Mouse (Mus musculus): Measurements from ENCODE around the gene Icmt. TPM values are rescaled to one million over a fixed set of nuclear protein-coding genes. Genes with fewer than 3 reads are reported as not detected.

The Icmt gene
- polyA plus RNA-seq, 1 experiment from 2014 or later = 27.6 TPM

DNA sequence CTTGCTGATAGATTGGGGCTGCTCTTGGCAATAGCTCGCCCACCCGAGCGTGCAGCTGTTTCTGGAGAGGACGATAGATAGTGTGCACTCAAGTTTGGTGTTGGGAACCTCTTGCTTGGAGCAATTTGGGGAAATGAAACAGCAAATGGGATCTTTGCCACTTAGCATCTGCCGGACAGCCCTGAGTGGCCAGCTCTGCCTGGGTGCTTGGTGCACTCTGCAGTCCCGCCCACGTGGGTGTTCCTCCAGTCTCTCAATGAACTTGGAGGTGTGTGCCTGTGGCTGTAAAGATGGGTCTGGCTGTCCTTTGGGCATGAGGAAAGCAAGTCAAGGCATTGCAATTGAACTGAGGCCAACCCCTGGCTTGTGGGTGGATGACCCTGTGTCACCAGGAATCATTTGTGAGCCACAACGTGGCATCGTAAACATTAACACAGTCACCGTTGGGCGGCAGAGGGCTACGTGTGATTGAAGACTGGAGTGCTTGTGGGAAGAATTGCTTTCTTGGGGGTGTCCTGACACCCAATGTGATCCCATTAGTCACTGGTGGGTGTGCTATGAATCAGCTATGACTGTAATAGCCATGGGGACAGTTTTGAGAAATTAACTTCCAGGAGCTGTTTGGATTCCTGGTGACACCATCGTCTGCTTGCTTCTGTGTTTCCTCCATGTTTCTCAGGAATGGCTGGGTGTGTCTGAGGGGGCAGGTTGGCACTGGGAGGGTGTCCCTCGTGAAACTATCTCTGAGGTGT lies 57.0 kb downstream of the Icmt start:
- Histone ChIP-seq H3K36me3 (no peaks in the 10 kb centered on the region), H3K27ac (replicated peaks) (no peak overlapping the region), H3K4me3 (no peak overlapping the region), H3K27me3 (ENCODE audit: low read depth, poor library complexity, severe bottlenecking) (peaks cover 50% of the 10 kb centered on the region), H3K4me1 (peaks cover 29% of the 10 kb centered on the region), H3K9me3 (replicated peaks) (no peaks in the 10 kb centered on the region)
- WGBS = 85% methylated on average over 14 of the region's 14 CpGs
- no peak for DNase-seq (ENCODE audit: low spot score)

DNA sequence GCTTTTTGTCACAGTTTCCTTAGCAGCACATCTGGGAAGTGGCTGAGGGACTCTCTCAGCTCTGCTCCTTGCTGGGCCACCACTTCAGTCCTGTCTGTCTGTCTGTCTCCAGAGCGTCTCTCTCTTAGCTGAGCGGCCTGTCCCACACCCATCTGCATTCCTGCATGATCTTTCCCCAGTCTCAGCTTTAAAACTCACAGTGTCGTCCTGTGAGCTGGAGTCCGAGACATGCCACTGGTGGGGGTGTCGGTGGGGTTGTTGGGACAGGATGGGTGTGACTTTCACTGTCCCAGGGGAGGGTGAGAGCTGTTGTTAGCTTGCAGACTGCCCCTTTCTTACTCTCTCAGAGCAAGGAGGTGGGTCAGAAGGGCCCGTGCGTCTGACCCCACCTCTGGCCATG lies 58.6 kb downstream of the Icmt start:
- peaks cover 30% of the 10 kb centered on the region for H3K4me1 ChIP-seq
- H3K27me3 ChIP-seq (ENCODE audit: low read depth, poor library complexity, severe bottlenecking) = peaks cover 50% of the 10 kb centered on the region
- no peaks in the 10 kb centered on the region for H3K36me3 ChIP-seq
- WGBS = 73% methylated on average over 7 of the region's 7 CpGs
- no peak overlapping the region for H3K27ac ChIP-seq (replicated peaks)
- H3K9me3 ChIP-seq (replicated peaks) = no peaks in the 10 kb centered on the region
- no peak overlapping the region for H3K4me3 ChIP-seq
- DNase-seq (ENCODE audit: low spot score) = no peak

Other genes with a start within 250 kb of the Icmt start
- 8.1 and 9.5 TPM in 2 replicates for gene Plekhg5, start 224.7 kb upstream of the Icmt start, polyA plus RNA-seq (2016; fragmentation: Nextera tagmentation; extraction: Ambion mirVana)
- 0.47 and 1.0 TPM in 2 replicates for gene Tnfrsf25, start 181.3 kb upstream of the Icmt start, polyA plus RNA-seq (2016; fragmentation: Nextera tagmentation; extraction: Ambion mirVana)
- 0.94 and 1.4 TPM in 2 replicates for gene Espn, start 144.9 kb upstream of the Icmt start, polyA plus RNA-seq (2016; fragmentation: Nextera tagmentation; extraction: Ambion mirVana)
- gene Hes2, start 138.4 kb upstream of the Icmt start, polyA plus RNA-seq (2016; fragmentation: Nextera tagmentation; extraction: Ambion mirVana) = 0.79 and 1.3 TPM in 2 replicates
- gene Acot7, start 119.1 kb upstream of the Icmt start, polyA plus RNA-seq (2016; fragmentation: Nextera tagmentation; extraction: Ambion mirVana) = 85.7 and 99.7 TPM in 2 replicates
- 7.0 and 7.7 TPM in 2 replicates for gene Gpr153, start 23.0 kb upstream of the Icmt start, polyA plus RNA-seq (2016; fragmentation: Nextera tagmentation; extraction: Ambion mirVana)
- 26.3 and 30.9 TPM in 2 replicates for gene Hes3, start 5.6 kb upstream of the Icmt start, polyA plus RNA-seq (2016; fragmentation: Nextera tagmentation; extraction: Ambion mirVana)
- gene Rnf207, start 21.8 kb downstream of the Icmt start, polyA plus RNA-seq (2016; fragmentation: Nextera tagmentation; extraction: Ambion mirVana) = 1.5 and 2.4 TPM in 2 replicates
- 282 and 358 TPM in 2 replicates for gene Rpl22, start 28.5 kb downstream of the Icmt start, polyA plus RNA-seq (2016; fragmentation: Nextera tagmentation; extraction: Ambion mirVana)
- gene Chd5, start 41.4 kb downstream of the Icmt start, polyA plus RNA-seq (2016; fragmentation: Nextera tagmentation; extraction: Ambion mirVana) = 0.07 and 0.12 TPM in 2 replicates
- 7.8 and 8.2 TPM in 2 replicates for gene Nphp4, start 179.5 kb downstream of the Icmt start, polyA plus RNA-seq (2016; fragmentation: Nextera tagmentation; extraction: Ambion mirVana)
- 12.2 and 17.3 TPM in 2 replicates for gene Kcnab2, start 180.6 kb downstream of the Icmt start, polyA plus RNA-seq (2016; fragmentation: Nextera tagmentation; extraction: Ambion mirVana)